Mouse (Mus musculus) liver, embryonic 18 days (tissue): ENCODE data around the gene Rnd3. TPM values are rescaled to one million over a fixed set of nuclear protein-coding genes. Genes with fewer than 3 reads are reported as not detected.

Experiments
- polyA plus RNA-seq: library from polyadenylated mRNA; depleted of rRNA; stranded (reverse); fragments of >200 nt; gene quantifications from 2 replicates; pipeline ENCODE4 v1.2.3, GENCODE M21; 2012; rRNA removed

Rnd3 gene
- 6.1 and 6.5 TPM in 2 replicates for polyA plus RNA-seq

GRCm38 (mm10) chr2:51148975-51149374 is at the start of gene Rnd3:
Gene Rnd3, minus strand, starts transcription at chr2:51149111.

